Comparison of ENCODE assay signal across 8 mouse cellular contexts in the genomic region with DNA sequence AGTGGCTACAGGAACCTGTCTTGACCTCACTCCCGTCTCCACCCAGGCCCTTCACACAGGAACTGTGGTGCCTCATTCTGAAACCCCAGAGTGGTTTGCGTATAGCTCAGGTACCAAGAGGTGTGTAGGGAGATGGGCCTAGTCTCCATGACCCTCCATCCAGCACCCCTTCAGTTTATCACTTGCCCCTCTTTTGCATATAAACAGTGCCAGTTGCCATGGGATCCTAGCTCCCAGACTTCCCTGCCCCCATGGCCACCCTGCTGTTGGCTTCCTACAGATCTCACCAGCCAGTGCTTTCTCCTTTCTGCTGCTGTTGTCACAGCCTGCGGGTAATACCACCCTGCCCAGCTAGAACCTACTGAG. TPM values are rescaled to one million over a fixed set of nuclear protein-coding genes. Genes with fewer than 3 reads are reported as not detected.
DNase-seq lines count a peak whose midpoint lies in the region; ATAC-seq and TF ChIP-seq lines count a peak whose summit lies in the region.

No protein-coding gene starts in this region.

- H3K27ac ChIP-seq in heart, embryonic 14.5 days (replicated peaks in 1 of 2; ENCODE audit: control insufficient read depth in 1 of 2, insufficient read depth in 1 of 2, low read depth in 2 of 2, low read length in 2 of 2) = peak overlapping the region; percentile 89 to 100
- H3K27ac ChIP-seq in hindbrain, embryonic 16.5 days (ENCODE audit: low read depth, low read length) = peak overlapping the region; percentile 81
- H3K27ac ChIP-seq in midbrain, embryonic 15.5 days = peak overlapping the region; percentile 82

- H3K27me3 ChIP-seq in heart, embryonic 14.5 days (ENCODE audit: control insufficient read depth, insufficient read depth, low read length) = no peaks in the 10 kb centered on the region
- H3K27me3 ChIP-seq in hindbrain, embryonic 16.5 days (replicated peaks; ENCODE audit: control insufficient read depth, insufficient read depth, low read length) = no peaks in the 10 kb centered on the region
- no peaks in the 10 kb centered on the region for H3K27me3 ChIP-seq in midbrain, embryonic 15.5 days (replicated peaks)

- H3K36me3 ChIP-seq in heart, embryonic 14.5 days (ENCODE audit: control insufficient read depth, insufficient read depth, low read length) = peaks cover 14% of the 10 kb centered on the region
- H3K36me3 ChIP-seq in hindbrain, embryonic 16.5 days (ENCODE audit: control insufficient read depth, insufficient read depth, low read length) = no peaks in the 10 kb centered on the region
- H3K36me3 ChIP-seq in midbrain, embryonic 15.5 days (replicated peaks) = no peaks in the 10 kb centered on the region

- ATAC-seq in heart, embryonic 14.5 days (ENCODE audit: insufficient number of reproducible peaks, insufficient read depth, low FRiP score, low read depth) = no peak
- ATAC-seq in hindbrain, embryonic 16.5 days = no peak; the same call in 1 of the 2 replicates
- ATAC-seq in midbrain, embryonic 15.5 days (replicated peaks) = no peak

- no peak for TF ChIP-seq CTCF in brain, embryonic 14.5 days (IDR thresholded peaks at IDR 0.05; ENCODE audit: borderline replicate concordance, extremely low read depth, insufficient read depth, insufficient read length)

- peak overlapping the region; percentile 82 for H3K4me2 ChIP-seq in heart, embryonic 14.5 days (ENCODE audit: low read length)
- no peak overlapping the region; the same call in 1 of the 2 replicates for H3K4me2 ChIP-seq in hindbrain, embryonic 16.5 days (ENCODE audit: low read length)
- 0 out of 2 replicates have a peak overlapping the region, but pooled peaks have one; percentile 28 for H3K4me2 ChIP-seq in midbrain, embryonic 15.5 days

- peak overlapping the region; percentile 81 for H3K9ac ChIP-seq in heart, embryonic 14.5 days (ENCODE audit: low read length)
- peak overlapping the region; percentile 56 for H3K9ac ChIP-seq in hindbrain, embryonic 16.5 days (ENCODE audit: low read depth, low read length)
- no peak overlapping the region for H3K9ac ChIP-seq in midbrain, embryonic 15.5 days

- 58% methylated on average over 3 of the region's 3 CpGs for WGBS in heart, embryonic 14.5 days
- 36% methylated on average over 3 of the region's 3 CpGs for WGBS in hindbrain, embryonic 16.5 days
- WGBS in midbrain, embryonic 15.5 days = 51% methylated on average over 3 of the region's 3 CpGs

- TF ChIP-seq POLR2A in brain, embryonic 14.5 days (IDR thresholded peaks at IDR 0.05; ENCODE audit: borderline replicate concordance, extremely low read depth, insufficient read depth, insufficient read length, poor library complexity, severe bottlenecking) = no peak

- DNase-seq in heart, adult 8-10 months (ENCODE audit: low spot score) = no peak
- peak; percentile 43 for DNase-seq in brain, embryonic 14.5 days (ENCODE audit: low read depth)
- no peak for DNase-seq in gastrocnemius, adult 8-10 months (ENCODE audit: low spot score in 2 of 2)
- no peak for DNase-seq in frontal cortex, postnatal 25 days (ENCODE audit: low spot score in 2 of 2)
- no peak for DNase-seq in ovary, postnatal 10 days (ENCODE audit: low spot score)

- no peak overlapping the region for H3K4me3 ChIP-seq in heart, embryonic 14.5 days (ENCODE audit: control insufficient read depth in 1 of 2, insufficient read depth in 1 of 2, low read depth in 1 of 2, low read length in 2 of 2)
- no peak overlapping the region for H3K4me3 ChIP-seq in hindbrain, embryonic 16.5 days (ENCODE audit: low read length)
- no peak overlapping the region for H3K4me3 ChIP-seq in midbrain, embryonic 15.5 days

- H3K4me1 ChIP-seq in heart, embryonic 14.5 days (ENCODE audit: control insufficient read depth in 2 of 2, insufficient read depth in 2 of 2, low read length in 2 of 2) = peaks cover 54 to 80% of the 10 kb centered on the region in 2 experiments
- H3K4me1 ChIP-seq in hindbrain, embryonic 16.5 days (ENCODE audit: control insufficient read depth, insufficient read depth, low read depth, low read length) = peaks cover 72% of the 10 kb centered on the region
- H3K4me1 ChIP-seq in midbrain, embryonic 15.5 days = peaks cover 76% of the 10 kb centered on the region

- H3K9me3 ChIP-seq in heart, embryonic 14.5 days (ENCODE audit: control insufficient read depth, low read length) = no peaks in the 10 kb centered on the region
- no peaks in the 10 kb centered on the region for H3K9me3 ChIP-seq in hindbrain, embryonic 16.5 days (ENCODE audit: control insufficient read depth, low read length)
- H3K9me3 ChIP-seq in midbrain, embryonic 15.5 days = no peaks in the 10 kb centered on the region

RNA-seq across cellular contexts. Expression of a gene that starts 8.8 kb away (rescaled TPM):
- polyA plus RNA-seq in heart, embryonic 14.5 days (2014; fragmentation: Nextera tagmentation; extraction: Ambion mirVana) = 52.1 and 52.7 TPM in 2 replicates
- 100 to 1,000 TPM; 125 to 139 (median 131) TPM for total RNA-seq in heart, adult 8-10 months (2022)
- polyA plus RNA-seq in brain, embryonic 14.5 days (2012; rRNA removed) = 46.2 and 54.8 TPM in 2 replicates
- 16.4 and 24.1 TPM in 2 replicates for polyA plus RNA-seq in hindbrain, embryonic 16.5 days (2015; fragmentation: Nextera tagmentation; extraction: Ambion mirVana)
- 23.2 and 25.3 TPM in 2 replicates for polyA plus RNA-seq in midbrain, embryonic 15.5 days (2015; fragmentation: Nextera tagmentation; extraction: Ambion mirVana)
- 100 to 1,000 TPM; 164 to 186 (median 172) TPM for total RNA-seq in gastrocnemius, adult 8-10 months (2022)
